Mouse (Mus musculus) embryo, embryonic 10 days (tissue): Measurements from ENCODE around the gene Spin1.

Source experiments
- DNase-seq: peaks from one replicate; pipeline ENCODE4 v3.0.0-alpha.2; 2015; ENCODE audit warnings: low spot score

Gene Spin1

GRCm38 (mm10) chr13:51136315-51136714 is 35.6 kb downstream of the Spin1 start:
- DNase-seq, result no peak

GRCm38 (mm10) chr13:51136996-51137701 is 36.5 kb downstream of the Spin1 start:
- no peak for DNase-seq

GRCm38 (mm10) chr13:51137702-51138031 is 37.0 kb downstream of the Spin1 start:
- no peak for DNase-seq

GRCm38 (mm10) chr13:51147106-51147505 is 46.4 kb downstream of the Spin1 start:
- no peak for DNase-seq

GRCm38 (mm10) chr13:51152966-51153669 is 52.4 kb downstream of the Spin1 start:
- DNase-seq, result no peak

GRCm38 (mm10) chr13:51153670-51154030 is 53.0 kb downstream of the Spin1 start:
- no peak for DNase-seq

GRCm38 (mm10) chr13:51155178-51156013 is 54.7 kb downstream of the Spin1 start:
- DNase-seq, result no peak

- DNase-seq, result no peak
Measured at GRCm38 (mm10) chr13:51156014-51156386, 55.3 kb downstream of the Spin1 start.

GRCm38 (mm10) chr13:51157291-51157690 is 56.6 kb downstream of the Spin1 start:
- DNase-seq, result no peak

GRCm38 (mm10) chr13:51161672-51162071 is 61.0 kb downstream of the Spin1 start:
- no peak for DNase-seq

GRCm38 (mm10) chr13:51162246-51162645 is 61.6 kb downstream of the Spin1 start:
- no peak for DNase-seq

GRCm38 (mm10) chr13:51166711-51167110 is 66.0 kb downstream of the Spin1 start:
- no peak for DNase-seq

- no peak for DNase-seq
Measured at GRCm38 (mm10) chr13:51170215-51170614, 69.5 kb downstream of the Spin1 start.

- DNase-seq, result peak; percentile 79
Measured at GRCm38 (mm10) chr13:51170691-51171680, 70.3 kb downstream of the Spin1 start, which contains the start of gene Nxnl2. TSS of gene Nxnl2 (plus strand) at chr13:51171022.

- DNase-seq, result no peak
Measured at GRCm38 (mm10) chr13:51172601-51173000, 71.9 kb downstream of the Spin1 start.

- DNase-seq, result no peak
Measured at GRCm38 (mm10) chr13:51178932-51179331, 78.3 kb downstream of the Spin1 start.

GRCm38 (mm10) chr13:51179362-51179761 is 78.7 kb downstream of the Spin1 start:
- no peak for DNase-seq

- no peak for DNase-seq
Measured at GRCm38 (mm10) chr13:51182236-51182635, 81.6 kb downstream of the Spin1 start.

- DNase-seq, result no peak
Measured at GRCm38 (mm10) chr13:51184896-51185295, 84.2 kb downstream of the Spin1 start.

- no peak for DNase-seq
Measured at GRCm38 (mm10) chr13:51190336-51190735, 89.7 kb downstream of the Spin1 start.

- peak; percentile 23 for DNase-seq
Measured at GRCm38 (mm10) chr13:51191416-51192140, 90.9 kb downstream of the Spin1 start.
